Mouse (Mus musculus) liver, embryonic 11.5 days (tissue): ENCODE data around the gene Lypd8. TPM values are rescaled to one million over a fixed set of nuclear protein-coding genes. Genes with fewer than 3 reads are reported as not detected.
"Not testable (repeated sequence)": the region's sequence is repeated elsewhere in the genome, so short reads cannot be mapped to it uniquely, and the experiment has no call there.

Experiments used
- ATAC-seq: fragments of 200-750 bp; cut with Nextera tagmentation; replicated peaks from 2 replicates; pipeline ENCODE4 v1.8.0; 2017; ENCODE audit warnings: moderate number of reproducible peaks, mild to moderate bottlenecking, moderate TSS enrichment, moderate library complexity; ENCODE audit not compliant: low FRiP score
- DNase-seq: peaks from one replicate; pipeline ENCODE4 v3.0.0-alpha.2; 2017; ENCODE audit warnings: low spot score
- H3K27ac ChIP-seq: fragments of 300-500 bp; sonication (generic); 2 replicates; pipeline ENCODE4 v1.5.1; 2014; ENCODE audit warnings: mild to moderate bottlenecking, low read depth, low read length, control low read depth
- H3K27me3 ChIP-seq: fragments of 300-500 bp; sonication (generic); replicated peaks from 2 replicates; pipeline ENCODE4 v1.6.1; 2014; ENCODE audit warnings: low read length, mixed read lengths; ENCODE audit not compliant: control insufficient read depth, insufficient read depth
- H3K36me3 ChIP-seq: fragments of 300-500 bp; sonication (generic); 2 replicates; pipeline ENCODE4 v1.6.1; 2014; ENCODE audit warnings: mild to moderate bottlenecking, low read length, moderate library complexity, mixed read lengths; ENCODE audit not compliant: control insufficient read depth, insufficient read depth
- H3K4me1 ChIP-seq: fragments of 300-500 bp; sonication (generic); replicated peaks from 2 replicates; pipeline ENCODE4 v1.6.1; 2014; ENCODE audit warnings: low read length, mixed read lengths; ENCODE audit not compliant: control insufficient read depth, insufficient read depth
- H3K4me2 ChIP-seq: fragments of 300-500 bp; sonication (generic); 2 replicates; pipeline ENCODE4 v1.6.1; 2014; ENCODE audit warnings: mild to moderate bottlenecking, control low read depth, moderate library complexity
- H3K4me3 ChIP-seq: fragments of 300-500 bp; sonication (generic); 2 replicates; pipeline ENCODE4 v1.5.1; 2014; ENCODE audit warnings: low read depth, low read length, control low read depth
- H3K9ac ChIP-seq: fragments of 300-500 bp; sonication (generic); 2 replicates; pipeline ENCODE4 v1.6.1; 2014; ENCODE audit warnings: low read depth, low read length, control low read depth
- H3K9me3 ChIP-seq: fragments of 300-500 bp; sonication (generic); 2 replicates; pipeline ENCODE4 v1.6.1; 2016; ENCODE audit warnings: low read length, inconsistent platforms, mixed read lengths; ENCODE audit not compliant: control insufficient read depth
- WGBS: fragments of 180-500 bp; shearing (Covaris S2); extraction: QIAGEN DNeasy Blood & Tissue Kit; methylation state at CpG from one replicate; pipeline ENCODE4 v1.1.7; 2014; 5-methylcytosine and 5-hydroxymethylcytosine counted together
- polyA plus RNA-seq: library from polyadenylated mRNA; unstranded; fragments of >200 nt; fragmentation: Nextera tagmentation; extraction: Ambion mirVana; gene quantifications from 2 replicates; pipeline ENCODE4 v1.2.1, GENCODE M21; 2014

Gene Lypd8
- polyA plus RNA-seq, 1 experiment from 2014 or later, result 0.14 TPM

- Histone ChIP-seq H3K36me3 (peaks cover 10% of the 10 kb centered on the region; the same call in 1 of the 2 replicates), H3K4me2 (0 out of 2 replicates have a peak overlapping the region, but pooled peaks have one; percentile 18), H3K27me3 (no peaks in the 10 kb centered on the region), H3K4me3 (no peak overlapping the region), H3K27ac (peak overlapping the region; percentile 66), H3K9me3 (no peaks in the 10 kb centered on the region), H3K9ac (no peak overlapping the region), H3K4me1 (peaks cover 23% of the 10 kb centered on the region)
- peak; percentile 61 for ATAC-seq
- no peak for DNase-seq
- WGBS, result 63% methylated on average over 5 of the region's 5 CpGs
Measured at GRCm38 (mm10) chr11:58351179-58351578, 27.7 kb upstream of the Lypd8 start.

- peak; percentile 47 for DNase-seq
- H3K4me3 ChIP-seq, result no peak overlapping the region
- no peaks in the 10 kb centered on the region for H3K9me3 ChIP-seq
- peaks cover 23% of the 10 kb centered on the region for H3K4me1 ChIP-seq
- 16% methylated on average over 7 of the region's 7 CpGs for WGBS
- peak overlapping the region; percentile 93 for H3K27ac ChIP-seq
- H3K9ac ChIP-seq, result peak overlapping the region; percentile 47
- peak; percentile 95 for ATAC-seq
- H3K4me2 ChIP-seq, result peak overlapping the region; percentile 54
- no peaks in the 10 kb centered on the region for H3K27me3 ChIP-seq
- H3K36me3 ChIP-seq, result peaks cover 2% of the 10 kb centered on the region; the same call in 1 of the 2 replicates
Measured at GRCm38 (mm10) chr11:58352681-58353548, 25.9 kb upstream of the Lypd8 start.

- DNase-seq (no peak), ATAC-seq (no peak)
- Histone ChIP-seq H3K27me3 (no peaks in the 10 kb centered on the region), H3K4me2 (peak overlapping the region; percentile 54), H3K36me3 (peaks cover 2% of the 10 kb centered on the region; the same call in 1 of the 2 replicates), H3K27ac (peak overlapping the region; percentile 93), H3K4me1 (peaks cover 23% of the 10 kb centered on the region), H3K9me3 (no peaks in the 10 kb centered on the region), H3K9ac (peak overlapping the region; percentile 47), H3K4me3 (no peak overlapping the region)
- 63% methylated on average over 3 of the region's 3 CpGs for WGBS
Measured at GRCm38 (mm10) chr11:58353709-58354108, 25.1 kb upstream of the Lypd8 start.

GRCm38 (mm10) chr11:58354476-58354875, 24.4 kb upstream of the Lypd8 start:
- 55% methylated on average over 10 of the region's 10 CpGs for WGBS
- DNase-seq (no peak), ATAC-seq (no peak)
- peaks cover 23% of the 10 kb centered on the region for H3K4me1 ChIP-seq
- H3K9me3 ChIP-seq, result no peaks in the 10 kb centered on the region
- H3K27ac ChIP-seq, result no peak overlapping the region
- no peak overlapping the region for H3K4me3 ChIP-seq
- no peaks in the 10 kb centered on the region for H3K27me3 ChIP-seq
- peaks cover 2% of the 10 kb centered on the region; the same call in 1 of the 2 replicates for H3K36me3 ChIP-seq
- no peak overlapping the region for H3K4me2 ChIP-seq
- H3K9ac ChIP-seq, result peak overlapping the region; percentile 16; the same call in 1 of the 2 replicates

GRCm38 (mm10) chr11:58354927-58355326, 23.9 kb upstream of the Lypd8 start:
- H3K27ac ChIP-seq, result no peak overlapping the region
- H3K4me2 ChIP-seq, result no peak overlapping the region
- DNase-seq, result no peak
- ATAC-seq, result no peak
- no peaks in the 10 kb centered on the region for H3K27me3 ChIP-seq
- peaks cover 2% of the 10 kb centered on the region; the same call in 1 of the 2 replicates for H3K36me3 ChIP-seq
- H3K9me3 ChIP-seq, result no peaks in the 10 kb centered on the region
- peaks cover 23% of the 10 kb centered on the region for H3K4me1 ChIP-seq
- WGBS, result 81% methylated on average over 3 of the region's 3 CpGs
- H3K4me3 ChIP-seq, result no peak overlapping the region
- H3K9ac ChIP-seq, result no peak overlapping the region

- ATAC-seq (no peak), DNase-seq (no peak)
- Histone ChIP-seq H3K4me3 (no peak overlapping the region), H3K9ac (no peak overlapping the region), H3K4me1 (peaks cover 14% of the 10 kb centered on the region), H3K9me3 (no peaks in the 10 kb centered on the region), H3K36me3 (no peaks in the 10 kb centered on the region), H3K27me3 (no peaks in the 10 kb centered on the region), H3K4me2 (no peak overlapping the region), H3K27ac (no peak overlapping the region)
- 78% methylated on average over 3 of the region's 3 CpGs for WGBS
Measured at GRCm38 (mm10) chr11:58357042-58357441, 21.8 kb upstream of the Lypd8 start.

- H3K27ac ChIP-seq, result no peak overlapping the region
- no peak overlapping the region for H3K4me2 ChIP-seq
- H3K4me3 ChIP-seq, result no peak overlapping the region
- no peak overlapping the region for H3K9ac ChIP-seq
- no peak for ATAC-seq
- WGBS, result 75% methylated on average over 6 of the region's 6 CpGs
- H3K27me3 ChIP-seq, result no peaks in the 10 kb centered on the region
- H3K4me1 ChIP-seq, result peaks cover 11% of the 10 kb centered on the region
- DNase-seq, result no peak
- H3K9me3 ChIP-seq, result no peaks in the 10 kb centered on the region
- H3K36me3 ChIP-seq, result no peaks in the 10 kb centered on the region
Measured at GRCm38 (mm10) chr11:58357844-58358534, 20.9 kb upstream of the Lypd8 start.

GRCm38 (mm10) chr11:58362562-58362961, 16.3 kb upstream of the Lypd8 start:
- not testable (repeated sequence) for H3K4me3 ChIP-seq, H3K36me3 ChIP-seq, H3K9me3 ChIP-seq, H3K27me3 ChIP-seq, H3K4me1 ChIP-seq, H3K27ac ChIP-seq, DNase-seq, H3K4me2 ChIP-seq, H3K9ac ChIP-seq, ATAC-seq
- WGBS, result no CpG with 5 or more reads among the region's 6 CpGs
